Mouse (Mus musculus) heart, embryonic 10.5 days (tissue): ENCODE measurements around the gene Cyb561. TPM values are rescaled to one million over a fixed set of nuclear protein-coding genes. Genes with fewer than 3 reads are reported as not detected.

Experiments used
- DNase-seq: peaks from one replicate; pipeline ENCODE4 v3.0.0-alpha.2; 2017; ENCODE audit warnings: low spot score
- H3K27ac ChIP-seq: fragments of 300-500 bp; sonication (generic); 2 replicates; pipeline ENCODE4 v1.5.1; 2016; ENCODE audit warnings: mild to moderate bottlenecking
- H3K27me3 ChIP-seq: fragments of 300-500 bp; sonication (generic); 2 replicates; pipeline ENCODE4 v1.6.1; 2016; ENCODE audit warnings: mild to moderate bottlenecking; ENCODE audit not compliant: poor library complexity, insufficient read depth, severe bottlenecking
- H3K36me3 ChIP-seq: fragments of 300-500 bp; sonication (generic); 2 replicates; pipeline ENCODE4 v1.6.1; 2016; ENCODE audit warnings: mild to moderate bottlenecking, moderate library complexity
- H3K4me1 ChIP-seq: fragments of 300-500 bp; sonication (generic); 2 replicates; pipeline ENCODE4 v1.6.1; 2016; ENCODE audit warnings: mild to moderate bottlenecking
- H3K4me3 ChIP-seq: fragments of 300-500 bp; sonication (generic); 2 replicates; pipeline ENCODE4 v1.5.1; 2016; ENCODE audit warnings: mild to moderate bottlenecking, moderate library complexity
- H3K9me3 ChIP-seq: fragments of 300-500 bp; sonication (generic); 2 replicates; pipeline ENCODE4 v1.6.1; 2016; ENCODE audit warnings: mild to moderate bottlenecking, moderate library complexity
- WGBS: fragments of 180-500 bp; shearing (Covaris S2); methylation state at CpG from one replicate; pipeline ENCODE4 v1.1.7; 2016; 5-methylcytosine and 5-hydroxymethylcytosine counted together
- polyA plus RNA-seq: library from polyadenylated mRNA; unstranded; fragments of >200 nt; fragmentation: Nextera tagmentation; extraction: Ambion mirVana; gene quantifications from 2 replicates; pipeline ENCODE4 v1.2.1, GENCODE M21; 2016

Cyb561 gene
- polyA plus RNA-seq, 1 experiment from 2014 or later, result 4.6 TPM

DNA sequence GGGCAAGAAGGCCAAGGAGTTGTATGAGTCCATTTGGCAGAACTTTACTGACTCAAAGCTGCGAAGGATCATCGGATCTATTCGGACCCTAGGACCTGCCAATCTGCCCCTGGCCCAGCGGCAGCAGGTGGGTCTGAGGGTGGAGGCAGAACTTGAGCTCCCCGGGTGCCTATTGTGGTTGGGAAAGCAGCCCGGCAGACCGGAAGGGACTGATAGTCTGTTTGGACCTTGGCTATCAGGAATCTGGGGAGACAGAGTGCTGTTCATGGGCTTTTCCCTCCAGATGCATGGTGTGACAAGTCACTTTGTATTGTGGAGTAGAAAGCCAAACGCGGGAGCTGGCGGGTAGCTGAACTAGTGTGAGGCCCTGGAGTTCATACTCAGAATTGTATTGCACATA is 15.8 kb upstream of the Cyb561 start:
- Histone ChIP-seq H3K9me3 (no peaks in the 10 kb centered on the region), H3K27ac (no peak overlapping the region), H3K36me3 (no peaks in the 10 kb centered on the region), H3K4me1 (peaks cover 21% of the 10 kb centered on the region), H3K4me3 (no peak overlapping the region), H3K27me3 (peaks cover 85% of the 10 kb centered on the region)
- WGBS, result 39% methylated on average over 10 of the region's 10 CpGs
- DNase-seq, result no peak

DNA sequence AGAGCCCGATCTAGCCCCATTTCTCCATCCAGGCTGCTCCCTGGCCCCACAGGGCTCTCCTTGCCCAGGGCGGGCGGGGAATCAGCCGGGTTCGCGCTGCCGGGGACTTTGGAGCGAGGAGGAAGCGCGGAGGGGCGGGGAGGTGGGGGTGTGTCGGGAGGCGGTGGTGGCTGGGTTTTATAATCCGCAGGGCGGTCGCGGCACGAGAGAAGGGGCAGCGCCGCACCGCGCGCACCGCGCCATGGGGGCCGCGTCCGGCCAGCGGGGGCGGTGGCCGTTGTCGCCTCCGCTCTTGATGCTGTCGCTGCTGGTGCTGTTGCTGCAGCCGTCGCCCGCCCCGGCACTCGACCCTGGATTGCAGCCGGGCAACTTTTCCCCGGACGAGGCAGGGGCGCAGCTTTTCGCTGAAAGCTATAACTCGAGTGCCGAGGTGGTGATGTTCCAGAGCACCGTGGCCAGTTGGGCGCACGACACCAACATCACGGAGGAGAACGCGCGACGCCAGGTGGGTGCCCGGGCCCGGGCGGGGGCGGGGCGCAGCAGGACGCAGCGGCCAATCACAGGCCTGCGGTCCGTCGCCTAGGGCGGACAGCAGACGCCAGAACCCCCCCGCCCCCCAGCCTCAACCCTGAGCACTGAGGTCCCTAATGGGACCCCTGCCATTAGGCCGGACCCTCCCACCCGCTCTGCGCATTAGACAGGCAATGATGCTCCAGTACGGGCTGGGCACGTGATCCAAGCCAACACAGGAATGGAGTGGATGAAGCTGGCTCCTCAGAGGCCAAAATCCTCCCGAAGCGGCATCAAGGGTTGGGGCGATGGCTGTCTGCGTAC is 14.8 kb upstream of the Cyb561 start, which contains the start of gene Ace:
Ace (plus strand) TSS at position 205 of the 834 bp plus-strand sequence.
- H3K36me3 ChIP-seq, result no peaks in the 10 kb centered on the region

DNA sequence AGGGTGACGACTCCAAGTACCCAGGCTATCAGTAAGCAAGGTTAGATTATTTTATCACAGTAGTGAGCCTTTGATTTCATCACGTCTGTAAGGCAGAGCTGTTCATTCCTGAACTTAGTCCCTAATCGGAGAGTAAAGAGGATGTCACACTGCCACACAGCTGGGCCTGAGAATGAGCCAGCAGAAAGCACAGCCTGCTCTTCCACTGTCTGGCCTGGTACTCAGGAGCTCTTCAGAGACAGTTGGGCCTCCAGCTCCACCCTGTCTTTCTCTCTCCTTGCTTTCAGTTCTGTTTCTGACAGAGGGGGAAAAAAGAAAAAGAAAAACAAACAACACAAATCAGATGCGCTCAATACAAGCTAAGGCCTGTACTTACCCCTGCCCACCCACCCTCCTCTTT is 13.2 kb upstream of the Cyb561 start:
- Histone ChIP-seq H3K27me3 (peaks cover 59% of the 10 kb centered on the region), H3K9me3 (no peaks in the 10 kb centered on the region), H3K4me1 (peaks cover 21% of the 10 kb centered on the region), H3K4me3 (no peak overlapping the region), H3K36me3 (no peaks in the 10 kb centered on the region), H3K27ac (no peak overlapping the region)
- DNase-seq, result no peak
- 53% methylated on average over 4 of the region's 4 CpGs for WGBS

More for the DNA sequence above, 14.8 kb upstream of the Cyb561 start, which contains the start of gene Ace:
- Histone ChIP-seq H3K4me3 (peak within 1 kb of the TSS; percentile 70), H3K9me3 (no peaks in the 10 kb centered on the region), H3K27me3 (peaks cover 76% of the 10 kb centered on the region), H3K27ac (0 out of 2 replicates have a peak within 1 kb of the TSS, but pooled peaks have one; percentile 24), H3K4me1 (peaks cover 21% of the 10 kb centered on the region)
- WGBS, result under 1% methylated on average over 75 of the region's 76 CpGs
- DNase-seq, result no peak

DNA sequence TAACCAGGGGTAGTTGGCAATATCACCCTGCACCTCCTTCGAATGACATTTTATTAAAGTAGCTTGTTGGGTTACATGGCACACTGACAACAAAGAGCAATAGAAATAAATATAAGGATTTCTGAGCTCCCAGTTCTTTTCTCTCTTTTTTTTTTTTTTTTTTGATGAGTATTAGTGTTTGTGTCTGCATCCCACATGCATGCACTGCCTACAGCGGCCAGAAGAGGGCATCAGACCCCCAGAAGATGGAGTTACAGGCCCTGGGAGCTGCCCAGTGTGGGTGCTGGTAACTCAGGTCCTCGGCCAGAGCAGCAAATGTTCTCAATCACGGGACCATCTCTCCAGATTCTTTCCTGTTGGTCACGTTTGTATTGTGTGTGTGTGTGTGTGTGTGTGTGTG is 11.6 kb upstream of the Cyb561 start:
- no peak for DNase-seq
- Histone ChIP-seq H3K36me3 (no peaks in the 10 kb centered on the region), H3K9me3 (no peaks in the 10 kb centered on the region), H3K27me3 (peaks cover 43% of the 10 kb centered on the region), H3K4me1 (peaks cover 25% of the 10 kb centered on the region), H3K4me3 (no peak overlapping the region), H3K27ac (no peak overlapping the region)
- WGBS, result 64% methylated on average over 5 of the region's 5 CpGs

DNA sequence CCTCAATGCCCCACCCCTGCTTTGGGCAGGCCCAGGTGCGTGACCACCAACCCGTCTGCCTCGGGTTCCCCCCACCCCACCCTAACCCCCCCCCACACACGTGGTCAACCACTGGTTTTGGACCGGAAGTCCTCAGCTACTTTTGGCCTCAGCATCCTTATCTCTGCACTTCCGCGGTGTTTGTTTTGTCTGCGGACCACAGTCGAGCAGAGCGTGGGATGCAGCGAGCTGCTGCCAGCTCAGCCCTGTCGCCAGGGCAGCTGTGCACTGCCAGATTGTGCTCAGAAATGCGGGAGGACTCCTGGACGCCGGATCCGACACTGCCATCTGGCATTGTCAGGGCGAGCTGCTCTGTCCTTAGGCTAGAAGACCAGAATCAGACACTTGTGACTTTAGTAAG is 6.2 kb upstream of the Cyb561 start:
- Histone ChIP-seq H3K27ac (no peak overlapping the region), H3K4me3 (peak overlapping the region; percentile 34; the same call in 1 of the 2 replicates), H3K27me3 (no peaks in the 10 kb centered on the region; the same call in 1 of the 2 replicates), H3K4me1 (peaks cover 14% of the 10 kb centered on the region), H3K9me3 (no peaks in the 10 kb centered on the region), H3K36me3 (no peaks in the 10 kb centered on the region)
- 15% methylated on average over 17 of the region's 17 CpGs for WGBS
- DNase-seq, result no peak

DNA sequence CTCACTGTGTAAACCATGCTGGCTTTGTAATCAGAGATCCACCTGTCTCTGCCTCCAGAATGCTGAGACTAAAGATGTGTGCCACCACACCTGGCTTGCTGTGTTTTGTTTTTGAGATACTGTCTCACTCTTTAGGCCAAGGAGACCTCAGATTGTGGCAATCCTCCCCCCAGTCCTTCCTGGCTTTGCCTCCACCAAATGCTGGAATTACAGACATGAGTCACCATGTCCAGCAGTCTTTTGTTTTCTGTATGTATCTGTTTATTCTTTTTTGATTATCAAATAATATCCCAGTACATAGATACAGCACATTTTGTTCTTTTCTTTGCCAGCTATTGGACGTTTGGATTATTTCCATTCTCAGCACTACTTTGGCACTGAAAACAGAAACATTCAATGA is 5.4 kb upstream of the Cyb561 start:
- Histone ChIP-seq H3K4me1 (peaks cover 14% of the 10 kb centered on the region), H3K27me3 (no peaks in the 10 kb centered on the region; the same call in 1 of the 2 replicates), H3K9me3 (no peaks in the 10 kb centered on the region), H3K36me3 (no peaks in the 10 kb centered on the region), H3K4me3 (no peak overlapping the region), H3K27ac (no peak overlapping the region)
- WGBS, result 42% methylated on average over 1 of the region's 1 CpGs
- no peak for DNase-seq

DNA sequence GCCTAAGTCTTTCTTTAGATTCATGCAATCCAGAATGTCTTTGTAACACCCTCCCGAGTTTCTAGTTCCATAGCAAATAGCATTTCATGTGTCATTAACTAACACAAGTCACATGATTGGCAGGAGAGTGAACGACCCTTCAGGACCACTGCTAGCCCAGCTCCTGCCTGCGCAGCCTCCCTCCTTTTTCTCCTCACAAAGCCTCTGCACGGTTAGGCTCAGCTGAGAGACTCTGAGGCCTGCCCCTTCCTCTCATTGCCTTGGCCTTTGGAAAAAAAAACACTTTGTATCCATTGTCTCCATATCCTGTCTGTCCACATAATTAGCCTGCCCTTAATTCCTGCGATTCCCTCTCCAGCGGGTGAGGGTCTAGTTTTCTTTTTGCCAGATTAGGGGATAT is 4.4 kb upstream of the Cyb561 start:
- no peaks in the 10 kb centered on the region for H3K9me3 ChIP-seq
- H3K4me3 ChIP-seq, result no peak overlapping the region
- WGBS, result 58% methylated on average over 6 of the region's 6 CpGs
- no peak for DNase-seq
- H3K4me1 ChIP-seq, result peaks cover 14% of the 10 kb centered on the region
- H3K27ac ChIP-seq, result no peak overlapping the region
- H3K27me3 ChIP-seq, result peaks cover 8% of the 10 kb centered on the region; the same call in 1 of the 2 replicates
- H3K36me3 ChIP-seq, result no peaks in the 10 kb centered on the region

DNA sequence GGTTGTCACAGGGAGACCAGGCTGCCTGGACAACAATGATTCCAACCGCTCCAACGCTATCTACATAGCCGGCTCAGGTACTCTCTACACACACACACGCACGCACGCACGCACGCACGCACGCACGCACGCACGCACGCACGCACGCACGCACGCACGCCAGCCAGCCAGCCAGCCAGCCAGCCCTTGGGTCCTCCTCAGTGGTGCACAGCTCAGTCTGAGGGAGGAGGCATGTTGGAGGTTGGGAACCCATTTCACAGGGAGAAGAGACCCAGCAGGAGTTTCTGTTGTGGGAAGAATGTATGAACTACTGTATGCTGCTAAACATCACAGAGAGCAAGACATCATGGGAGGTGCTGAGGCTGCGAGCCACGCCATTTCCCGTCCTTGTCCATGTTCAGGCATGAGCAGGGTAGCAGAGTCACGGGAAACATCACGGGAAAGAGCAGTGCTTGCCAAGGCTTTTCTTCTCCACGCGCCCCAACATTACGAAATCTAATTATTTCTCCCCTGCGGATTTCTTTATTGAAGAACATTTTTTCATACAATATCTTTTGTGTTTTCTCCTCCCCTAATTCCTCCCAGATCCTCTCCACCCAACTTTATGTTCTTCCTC is 2.8 kb upstream of the Cyb561 start:
- Histone ChIP-seq H3K9me3 (no peaks in the 10 kb centered on the region), H3K36me3 (no peaks in the 10 kb centered on the region), H3K4me3 (no peak overlapping the region), H3K27me3 (peaks cover 20% of the 10 kb centered on the region; the same call in 1 of the 2 replicates), H3K4me1 (peaks cover 14% of the 10 kb centered on the region), H3K27ac (no peak overlapping the region)
- DNase-seq, result no peak
- WGBS, result 87% methylated on average over 28 of the region's 28 CpGs

DNA sequence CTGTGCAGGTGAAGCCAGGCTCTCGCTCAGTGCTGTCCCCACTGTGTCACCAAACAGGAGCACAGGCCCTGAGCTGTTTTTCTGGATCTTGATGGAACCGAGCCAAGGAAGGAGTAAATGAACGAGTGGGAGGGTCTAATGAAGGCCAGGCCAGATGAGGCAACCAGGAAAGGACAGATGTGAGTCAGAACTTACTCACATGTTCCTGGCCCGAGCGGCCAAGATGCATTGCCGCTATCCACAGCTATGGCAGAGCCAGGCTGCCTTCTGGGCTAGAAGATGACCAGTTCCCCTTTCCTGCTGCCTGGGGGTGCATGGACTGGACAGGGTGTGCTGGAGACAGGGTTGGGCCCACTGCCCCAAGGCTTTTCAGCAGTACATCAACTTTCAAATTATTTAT is 266 bp upstream of the Cyb561 start:
- Histone ChIP-seq H3K27me3 (peaks cover 32% of the 10 kb centered on the region; the same call in 1 of the 2 replicates), H3K9me3 (no peaks in the 10 kb centered on the region), H3K4me3 (no peak overlapping the region), H3K27ac (no peak overlapping the region), H3K36me3 (no peaks in the 10 kb centered on the region), H3K4me1 (0 out of 2 replicates have a peak, but pooled peaks cover 8% of the 10 kb centered on the region)
- 66% methylated on average over 6 of the region's 6 CpGs for WGBS
- no peak for DNase-seq

DNA sequence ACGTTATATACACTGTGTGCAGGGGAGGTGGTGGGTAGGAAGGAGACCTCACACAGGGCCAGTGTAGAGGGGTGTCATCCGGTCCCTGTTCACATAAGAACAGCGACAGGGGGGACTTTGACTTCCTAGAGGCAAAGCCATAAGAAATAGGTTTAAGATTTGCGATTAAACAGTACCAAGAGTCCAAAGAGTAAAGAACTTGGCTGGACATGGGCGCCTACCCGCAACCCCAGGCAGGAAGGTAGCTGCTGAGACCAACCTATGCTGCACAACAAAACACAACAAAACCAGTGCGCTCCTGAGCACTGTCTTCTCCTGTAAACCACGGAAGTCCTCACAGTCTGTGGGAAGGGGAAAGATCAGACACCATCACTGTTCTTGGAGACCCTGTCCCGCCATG is 1.0 kb downstream of the Cyb561 start:
- Histone ChIP-seq H3K4me3 (no peak overlapping the region), H3K36me3 (no peaks in the 10 kb centered on the region), H3K27ac (no peak overlapping the region), H3K4me1 (0 out of 2 replicates have a peak, but pooled peaks cover 11% of the 10 kb centered on the region), H3K27me3 (peaks cover 42% of the 10 kb centered on the region; the same call in 1 of the 2 replicates), H3K9me3 (no peaks in the 10 kb centered on the region)
- WGBS, result 81% methylated on average over 9 of the region's 9 CpGs
- no peak for DNase-seq

DNA sequence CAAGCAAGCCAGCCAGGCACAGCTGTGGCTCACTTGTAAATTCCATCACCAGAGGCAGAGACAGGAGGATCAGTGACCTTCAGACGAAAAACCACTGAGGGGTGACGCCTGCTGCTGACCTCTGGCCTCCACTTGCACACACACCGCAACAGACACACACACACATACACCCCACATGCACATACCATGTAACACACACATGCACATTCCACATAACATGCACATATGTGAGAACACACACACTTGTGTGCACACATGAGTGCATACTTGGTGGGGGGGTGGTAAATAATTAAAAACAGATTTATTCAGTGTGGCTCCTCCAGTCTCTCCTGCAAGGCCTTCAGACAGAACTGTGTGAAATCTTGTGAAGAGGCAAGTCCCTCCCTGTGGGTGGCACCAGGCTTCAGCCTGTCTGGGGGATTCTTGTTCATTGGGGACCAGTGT is 1.5 kb downstream of the Cyb561 start:
- Histone ChIP-seq H3K4me1 (0 out of 2 replicates have a peak, but pooled peaks cover 10% of the 10 kb centered on the region), H3K27me3 (peaks cover 46% of the 10 kb centered on the region), H3K36me3 (no peaks in the 10 kb centered on the region), H3K4me3 (no peak overlapping the region), H3K27ac (no peak overlapping the region), H3K9me3 (no peaks in the 10 kb centered on the region)
- DNase-seq, result no peak
- WGBS, result 60% methylated on average over 3 of the region's 3 CpGs

DNA sequence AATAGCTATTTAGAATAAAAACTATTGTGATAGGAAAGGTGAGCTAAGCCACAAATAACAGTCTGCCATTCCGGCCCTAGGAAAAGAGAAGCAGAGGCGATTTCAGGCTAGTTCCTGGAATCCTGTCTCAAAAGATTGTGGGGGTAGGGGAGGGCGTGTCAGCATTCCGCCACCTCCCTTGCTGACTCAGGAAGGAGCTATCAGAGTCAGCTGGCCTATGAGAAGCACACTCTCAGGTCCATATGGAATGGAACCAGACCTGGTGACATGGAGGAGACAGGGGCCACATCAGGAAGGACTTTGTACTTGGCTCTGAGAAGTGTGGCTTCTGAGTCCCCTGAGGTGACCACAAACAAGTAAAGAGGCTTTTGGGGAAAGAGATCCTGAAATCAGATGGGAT is 2.6 kb downstream of the Cyb561 start:
- no peaks in the 10 kb centered on the region for H3K9me3 ChIP-seq
- H3K4me1 ChIP-seq, result 0 out of 2 replicates have a peak, but pooled peaks cover 10% of the 10 kb centered on the region
- H3K36me3 ChIP-seq, result no peaks in the 10 kb centered on the region
- H3K27me3 ChIP-seq, result peaks cover 56% of the 10 kb centered on the region
- WGBS, result 45% methylated on average over 4 of the region's 4 CpGs
- no peak for DNase-seq
- no peak overlapping the region for H3K27ac ChIP-seq
- no peak overlapping the region for H3K4me3 ChIP-seq

DNA sequence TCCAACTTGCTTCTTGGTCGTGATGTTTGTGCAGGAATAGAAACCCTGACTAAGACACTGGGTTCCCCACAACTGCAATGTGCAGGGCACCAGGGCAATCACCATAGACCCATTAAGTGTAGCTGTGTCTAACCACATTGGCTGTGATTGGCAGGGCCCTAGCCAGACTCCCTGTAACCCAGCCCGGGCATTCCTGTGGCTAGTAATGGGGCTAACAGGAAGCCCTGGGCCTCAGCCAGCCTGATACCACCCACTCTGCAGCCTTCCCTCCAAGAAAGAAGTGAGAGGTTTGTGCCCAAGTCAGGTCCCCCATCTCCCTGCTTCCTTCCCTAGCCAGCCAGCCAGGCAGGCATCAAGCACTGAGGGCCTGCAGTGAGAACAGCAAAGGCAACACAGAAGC is 4.9 kb downstream of the Cyb561 start:
- Histone ChIP-seq H3K27me3 (peaks cover 73% of the 10 kb centered on the region), H3K4me1 (peaks cover 30% of the 10 kb centered on the region), H3K36me3 (no peaks in the 10 kb centered on the region), H3K27ac (no peak overlapping the region), H3K4me3 (no peak overlapping the region), H3K9me3 (no peaks in the 10 kb centered on the region)
- DNase-seq, result no peak
- WGBS, result 65% methylated on average over 2 of the region's 2 CpGs
